Mouse (Mus musculus): Measurements from ENCODE around the gene Ttc16. TPM values are rescaled to one million over a fixed set of nuclear protein-coding genes. Genes with fewer than 3 reads are reported as not detected.

Ttc16 gene
- total and polyA plus RNA-seq, 2 experiments from 2014 or later = 0.44 to 3.2 TPM

DNA sequence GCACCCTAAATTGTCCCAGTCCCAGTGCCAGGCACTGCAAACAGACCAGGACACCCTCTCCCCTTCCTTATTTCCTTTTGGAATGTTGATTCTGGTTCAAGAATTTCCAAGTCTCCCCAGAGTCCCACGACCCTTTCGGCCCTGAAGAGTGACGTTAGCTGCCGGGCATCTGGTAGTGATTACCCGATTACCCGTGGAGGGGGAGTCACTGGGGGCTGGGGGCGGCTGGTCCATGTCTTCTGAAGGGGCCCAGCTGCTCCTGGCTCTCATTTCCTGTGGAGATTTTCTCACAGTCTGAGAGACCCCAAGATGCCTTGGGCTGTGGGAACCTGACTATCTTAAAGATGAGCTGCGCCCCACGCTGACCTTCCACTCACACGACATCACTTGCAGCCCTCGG, 44.6 kb downstream of the Ttc16 start:
- no peak for ATAC-seq (ENCODE audit: low FRiP score)
- H3K27ac ChIP-seq (ENCODE audit: low read depth, low read length) = no peak overlapping the region
- WGBS = 55% methylated on average over 11 of the region's 11 CpGs

DNA sequence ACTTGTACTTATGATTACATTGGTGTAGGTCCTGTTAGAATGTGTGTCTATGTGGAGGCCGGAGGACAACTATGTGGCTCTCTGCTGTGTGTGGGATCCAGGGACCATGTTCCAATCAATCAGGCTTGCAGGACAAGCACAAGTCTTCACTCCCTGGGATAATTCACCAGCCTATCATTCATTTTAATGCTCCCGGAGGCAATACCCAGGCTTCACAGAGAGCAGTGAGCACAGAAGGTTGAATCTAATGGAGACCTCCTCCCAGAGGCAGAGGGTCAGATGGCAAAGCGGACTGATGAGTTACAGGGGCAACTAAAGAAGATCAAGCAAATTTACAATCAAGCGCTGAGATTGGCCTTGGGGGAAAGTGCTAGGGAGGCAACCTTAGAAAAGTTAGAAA, 45.9 kb downstream of the Ttc16 start:
- WGBS = 79% methylated on average over 4 of the region's 4 CpGs
- H3K4me3 ChIP-seq (ENCODE audit: low read depth, low read length) = no peak overlapping the region
- no peak for ATAC-seq (ENCODE audit: low FRiP score)

More for the DNA sequence above, 44.6 kb downstream of the Ttc16 start:
- Histone ChIP-seq H3K4me2 (ENCODE audit: low read depth, low read length, poor library complexity, severe bottlenecking) (no peak overlapping the region), H3K27me3 (ENCODE audit: insufficient read depth, low read length) (no peaks in the 10 kb centered on the region), H3K9me3 (ENCODE audit: low read length) (no peaks in the 10 kb centered on the region), H3K36me3 (ENCODE audit: insufficient read depth, low read length) (no peaks in the 10 kb centered on the region), H3K4me1 (ENCODE audit: insufficient read depth, low read length) (no peaks in the 10 kb centered on the region), H3K4me3 (ENCODE audit: low read depth, low read length) (no peak overlapping the region), H3K9ac (replicated peaks; ENCODE audit: low read length, poor library complexity, severe bottlenecking) (no peak overlapping the region)
- no peak for DNase-seq (ENCODE audit: low spot score)
- TF ChIP-seq CTCF (IDR thresholded peaks at IDR 0.05) = no peak

DNA sequence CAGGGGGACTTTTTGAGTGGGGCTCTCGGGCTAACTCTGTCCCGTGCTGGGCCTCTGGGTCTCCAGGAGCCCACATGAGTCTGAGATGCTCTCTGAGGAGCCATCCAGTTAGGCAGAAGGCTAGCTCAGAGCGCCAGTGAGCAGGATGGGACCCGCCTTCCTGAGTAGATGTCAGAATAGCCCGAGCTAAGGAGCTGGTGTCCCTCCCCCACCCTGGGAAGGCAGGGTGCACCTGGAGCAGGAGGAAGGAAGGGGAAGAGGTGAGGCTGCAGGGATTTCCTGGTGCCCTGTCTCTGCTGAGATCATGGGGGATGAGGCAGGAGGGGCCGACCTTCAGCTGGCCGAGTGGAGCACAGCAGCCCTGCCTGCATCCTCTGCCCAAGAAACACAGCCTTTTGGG, 47.0 kb downstream of the Ttc16 start:
- Histone ChIP-seq H3K27me3 (ENCODE audit: insufficient read depth, low read length) (no peaks in the 10 kb centered on the region), H3K4me3 (ENCODE audit: low read depth, low read length) (peak overlapping the region; percentile 6; the same call in 1 of the 2 replicates), H3K27ac (ENCODE audit: low read depth, low read length) (no peak overlapping the region), H3K36me3 (ENCODE audit: insufficient read depth, low read length) (no peaks in the 10 kb centered on the region), H3K9me3 (ENCODE audit: low read length) (no peaks in the 10 kb centered on the region), H3K4me1 (ENCODE audit: insufficient read depth, low read length) (no peaks in the 10 kb centered on the region), H3K9ac (replicated peaks; ENCODE audit: low read length, poor library complexity, severe bottlenecking) (no peak overlapping the region), H3K4me2 (ENCODE audit: low read depth, low read length, poor library complexity, severe bottlenecking) (peak overlapping the region; percentile 18)
- WGBS = 60% methylated on average over 7 of the region's 7 CpGs
- TF ChIP-seq CTCF (IDR thresholded peaks at IDR 0.05) = no peak
- ATAC-seq (ENCODE audit: low FRiP score) (no peak), DNase-seq (ENCODE audit: low spot score) (no peak)

More for the DNA sequence above, 45.9 kb downstream of the Ttc16 start:
- H3K36me3 ChIP-seq (ENCODE audit: insufficient read depth, low read length) = no peaks in the 10 kb centered on the region
- H3K9me3 ChIP-seq (ENCODE audit: low read length) = no peaks in the 10 kb centered on the region
- H3K4me2 ChIP-seq (ENCODE audit: low read depth, low read length, poor library complexity, severe bottlenecking) = 0 out of 2 replicates have a peak overlapping the region, but pooled peaks have one; percentile 2
- no peaks in the 10 kb centered on the region for H3K4me1 ChIP-seq (ENCODE audit: insufficient read depth, low read length)
- no peak overlapping the region for H3K9ac ChIP-seq (replicated peaks; ENCODE audit: low read length, poor library complexity, severe bottlenecking)
- H3K27me3 ChIP-seq (ENCODE audit: insufficient read depth, low read length) = no peaks in the 10 kb centered on the region
- no peak for DNase-seq (ENCODE audit: low spot score)
- TF ChIP-seq CTCF (IDR thresholded peaks at IDR 0.05) = no peak
- H3K27ac ChIP-seq (ENCODE audit: low read depth, low read length) = no peak overlapping the region

DNA sequence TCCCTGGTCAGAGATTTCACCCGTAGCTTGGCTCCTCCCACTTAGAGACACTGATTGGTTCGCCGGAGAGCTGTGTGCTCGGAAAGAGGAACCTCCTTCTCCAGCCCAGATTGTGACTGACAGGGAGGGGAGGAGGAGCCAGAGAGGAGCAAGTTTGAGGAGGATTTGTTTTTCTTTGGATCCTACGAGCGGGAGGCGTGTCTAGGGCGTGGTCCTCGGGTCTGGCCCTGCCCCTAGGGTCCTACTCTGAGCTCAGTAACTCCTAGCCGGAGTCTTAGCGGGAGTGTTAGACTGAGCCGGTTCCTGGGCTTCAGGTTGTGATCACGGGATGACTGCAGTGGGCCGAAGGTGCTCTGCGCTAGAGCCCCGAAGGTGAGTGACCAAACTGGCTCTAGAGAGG, 48.0 kb downstream of the Ttc16 start:
- H3K27ac ChIP-seq (ENCODE audit: low read depth, low read length) = peak overlapping the region; percentile 38; the same call in 1 of the 2 replicates

DNA sequence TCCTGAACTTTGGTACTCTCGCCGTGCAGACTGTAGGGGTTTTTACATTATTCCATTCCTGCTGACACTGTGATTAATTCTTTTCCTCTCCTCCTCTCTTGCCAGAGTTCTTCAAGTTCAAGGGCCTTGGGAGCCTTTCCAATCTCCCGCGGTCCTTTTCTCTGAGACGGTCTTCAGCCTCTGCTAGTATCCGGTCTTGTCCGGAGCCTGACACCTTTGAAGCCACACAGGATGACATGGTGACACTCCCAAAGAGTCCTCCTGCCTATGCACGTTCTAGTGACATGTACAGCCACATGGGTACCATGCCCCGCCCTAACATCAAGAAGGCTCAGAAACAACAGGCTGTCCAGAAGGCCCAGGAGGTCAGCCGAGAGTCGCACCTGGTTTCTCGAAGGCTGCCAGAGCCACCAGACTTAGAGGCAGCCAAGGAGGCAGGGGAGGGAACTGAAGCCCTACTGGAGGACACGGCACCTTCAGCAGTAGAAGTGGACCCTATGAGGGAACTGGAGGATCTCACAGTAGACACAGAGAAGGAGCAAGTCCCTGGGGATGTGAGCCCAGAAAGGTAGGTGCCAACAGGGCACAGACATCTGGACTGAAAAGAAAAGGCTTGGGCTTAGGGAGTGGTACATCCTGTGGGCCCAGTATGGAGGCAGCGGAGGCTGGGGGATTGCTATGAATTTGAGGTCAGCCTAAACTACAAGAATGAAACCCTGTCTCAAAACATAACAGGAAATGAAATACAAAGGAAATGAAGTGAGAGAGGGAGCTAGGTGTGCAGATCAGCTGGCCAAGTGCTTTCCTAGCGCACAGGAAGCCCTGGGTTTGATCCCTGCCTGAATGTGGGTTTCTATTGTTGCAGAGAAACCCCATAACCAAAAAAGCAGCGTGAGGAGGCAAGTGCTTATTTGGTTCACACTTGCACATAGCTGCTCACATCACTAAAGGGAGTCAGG, 50.3 kb downstream of the Ttc16 start:
- no peak overlapping the region for H3K4me2 ChIP-seq (ENCODE audit: low read depth, low read length, poor library complexity, severe bottlenecking)
- ATAC-seq (ENCODE audit: low FRiP score) = no peak

More for the DNA sequence above, 48.0 kb downstream of the Ttc16 start:
- Histone ChIP-seq H3K9me3 (ENCODE audit: low read length) (no peaks in the 10 kb centered on the region), H3K4me3 (ENCODE audit: low read depth, low read length) (peak overlapping the region; percentile 27), H3K4me2 (ENCODE audit: low read depth, low read length, poor library complexity, severe bottlenecking) (peak overlapping the region; percentile 51), H3K4me1 (ENCODE audit: insufficient read depth, low read length) (no peaks in the 10 kb centered on the region), H3K27me3 (ENCODE audit: insufficient read depth, low read length) (no peaks in the 10 kb centered on the region), H3K9ac (replicated peaks; ENCODE audit: low read length, poor library complexity, severe bottlenecking) (peak overlapping the region; percentile 44; the same call in 1 of the 2 replicates), H3K36me3 (ENCODE audit: insufficient read depth, low read length) (no peaks in the 10 kb centered on the region)
- ATAC-seq (ENCODE audit: low FRiP score) (peak; percentile 95), DNase-seq (ENCODE audit: low spot score) (peak; percentile 95)
- TF ChIP-seq CTCF (IDR thresholded peaks at IDR 0.05) = no peak
- WGBS = 1% methylated on average over 16 of the region's 16 CpGs

DNA sequence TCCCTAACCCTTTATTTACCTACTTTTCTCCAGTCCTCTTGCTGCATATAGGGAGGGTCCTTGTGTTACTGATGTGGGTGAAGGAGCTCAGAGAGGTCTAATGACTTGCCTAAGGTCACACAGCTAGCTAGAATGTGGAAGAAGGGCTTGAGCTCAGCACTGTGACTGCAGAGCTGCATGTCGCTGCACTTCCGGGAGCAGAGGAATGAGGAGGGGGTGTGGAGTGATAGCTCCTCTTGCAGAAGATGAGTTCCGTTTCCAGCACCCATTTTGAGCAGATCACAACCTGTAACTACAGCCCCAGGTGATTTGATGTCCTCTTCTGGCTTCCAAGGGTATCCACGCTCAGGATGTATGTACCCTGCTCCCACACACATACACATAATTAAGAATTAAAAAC, 51.3 kb downstream of the Ttc16 start:
- WGBS = 75% methylated on average over 4 of the region's 4 CpGs
- ATAC-seq (ENCODE audit: low FRiP score) = no peak
- TF ChIP-seq CTCF (IDR thresholded peaks at IDR 0.05) = no peak

More for the DNA sequence above, 50.3 kb downstream of the Ttc16 start:
- no peak overlapping the region for H3K9ac ChIP-seq (replicated peaks; ENCODE audit: low read length, poor library complexity, severe bottlenecking)
- H3K36me3 ChIP-seq (ENCODE audit: insufficient read depth, low read length) = no peaks in the 10 kb centered on the region
- TF ChIP-seq CTCF (IDR thresholded peaks at IDR 0.05) = no peak
- WGBS = 80% methylated on average over 16 of the region's 16 CpGs
- no peaks in the 10 kb centered on the region for H3K27me3 ChIP-seq (ENCODE audit: insufficient read depth, low read length)
- H3K4me1 ChIP-seq (ENCODE audit: insufficient read depth, low read length) = no peaks in the 10 kb centered on the region
- H3K27ac ChIP-seq (ENCODE audit: low read depth, low read length) = no peak overlapping the region
- DNase-seq (ENCODE audit: low spot score) = no peak
- H3K4me3 ChIP-seq (ENCODE audit: low read depth, low read length) = no peak overlapping the region
- no peaks in the 10 kb centered on the region for H3K9me3 ChIP-seq (ENCODE audit: low read length)

More for the DNA sequence above, 51.3 kb downstream of the Ttc16 start:
- H3K27ac ChIP-seq (ENCODE audit: low read depth, low read length) = no peak overlapping the region
- DNase-seq (ENCODE audit: low spot score) = no peak
- H3K27me3 ChIP-seq (ENCODE audit: insufficient read depth, low read length) = no peaks in the 10 kb centered on the region
- no peaks in the 10 kb centered on the region for H3K36me3 ChIP-seq (ENCODE audit: insufficient read depth, low read length)
- H3K9me3 ChIP-seq (ENCODE audit: low read length) = no peaks in the 10 kb centered on the region
- no peak overlapping the region for H3K4me2 ChIP-seq (ENCODE audit: low read depth, low read length, poor library complexity, severe bottlenecking)
- no peaks in the 10 kb centered on the region for H3K4me1 ChIP-seq (ENCODE audit: insufficient read depth, low read length)
- no peak overlapping the region for H3K4me3 ChIP-seq (ENCODE audit: low read depth, low read length)
- H3K9ac ChIP-seq (replicated peaks; ENCODE audit: low read length, poor library complexity, severe bottlenecking) = no peak overlapping the region
